7 mouse cellular contexts compared by ENCODE assay signal in the genomic region with DNA sequence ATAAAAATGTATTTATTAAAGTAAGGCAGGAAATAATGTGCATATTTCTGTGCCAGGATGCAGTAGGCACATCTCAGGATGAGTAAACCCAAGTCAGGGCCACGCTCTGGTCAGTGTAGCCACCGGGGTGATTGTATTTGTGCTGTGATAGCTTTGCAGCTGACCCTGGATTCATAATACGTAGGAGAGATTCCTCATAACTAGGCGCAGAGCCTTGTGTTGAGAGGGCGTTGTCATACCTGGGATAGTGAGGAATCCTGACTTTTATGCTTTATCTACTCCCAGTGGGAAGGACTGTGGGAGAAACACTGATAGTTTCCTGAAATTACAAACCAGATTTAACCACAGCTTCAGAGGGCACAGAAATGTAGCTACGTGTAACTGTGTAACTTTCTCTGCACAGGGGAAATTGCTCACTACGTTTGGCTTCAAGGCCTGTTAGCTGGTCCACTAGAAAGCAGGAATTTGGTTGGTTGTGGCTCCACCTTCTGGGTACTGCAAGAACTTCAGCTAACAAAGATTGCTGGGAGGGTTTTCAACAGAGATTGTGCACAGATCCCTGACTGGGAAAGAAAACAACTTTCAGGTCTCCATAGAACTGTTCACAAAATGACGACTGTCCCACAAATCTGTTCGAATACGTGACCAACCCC.
A peak's percentile ranks its signal among the peaks of the same experiment; 100 is the strongest.
DNase-seq lines count a peak whose midpoint lies in the region; ATAC-seq and TF ChIP-seq lines count a peak whose summit lies in the region.

No protein-coding gene starts in this region.

- H3K9ac ChIP-seq in forebrain, embryonic 12.5 days, result no peak overlapping the region

- no peaks in the 10 kb centered on the region for H3K27me3 ChIP-seq in forebrain, embryonic 12.5 days

- ATAC-seq in forebrain, embryonic 12.5 days (ENCODE audit: low FRiP score), result peak; percentile 69
- peak; percentile 85 to 90 for ATAC-seq in hematopoietic stem cell, adult 5-6 weeks (replicated peaks in 1 of 2; ENCODE audit: insufficient read depth in 1 of 2, low FRiP score in 2 of 2, low TSS enrichment in 1 of 2, low read depth in 1 of 2, poor library complexity in 2 of 2, severe bottlenecking in 2 of 2)

- WGBS in forebrain, embryonic 12.5 days, result 50% methylated on average over 10 of the region's 10 CpGs
- WGBS in lung, adult 2 months, result 52% methylated on average over 10 of the region's 10 CpGs

- no peak overlapping the region for H3K27ac ChIP-seq in forebrain, embryonic 12.5 days
- no peak overlapping the region; the same call in 1 of the 2 replicates for H3K27ac ChIP-seq in layer of hippocampus, adult 2 months

- H3K4me3 ChIP-seq in forebrain, embryonic 12.5 days (replicated peaks), result no peak overlapping the region
- H3K4me3 ChIP-seq in layer of hippocampus, adult 2 months, result no peak overlapping the region
- no peak overlapping the region for H3K4me3 ChIP-seq in lung, adult 2 months (replicated peaks; ENCODE audit: extremely low read depth, low read depth, low read length)

- H3K36me3 ChIP-seq in forebrain, embryonic 12.5 days (replicated peaks), result no peaks in the 10 kb centered on the region

- TF ChIP-seq POLR2A in lung, adult 2 months (IDR thresholded peaks at IDR 0.05; ENCODE audit: borderline replicate concordance, extremely low read depth, low read depth, low read length), result no peak

- peak; percentile 94 for TF ChIP-seq CTCF in layer of hippocampus, adult 2 months (conservative IDR thresholded peaks at IDR 0.05)
- TF ChIP-seq CTCF in lung, adult 2 months (IDR thresholded peaks at IDR 0.05; ENCODE audit: insufficient read depth, low read length), result 0 out of 2 replicates have a peak, but pooled peaks have one; percentile 30

- no peak overlapping the region for H3K4me2 ChIP-seq in forebrain, embryonic 12.5 days

- peak; percentile 10 for DNase-seq in MN1 (ENCODE audit: low spot score)
- DNase-seq in brain, embryonic 18.5 days (ENCODE audit: low read depth, low spot score), result peak; percentile 60
- DNase-seq in layer of hippocampus, adult 2 months (ENCODE audit: low spot score in 2 of 2), result peak; percentile 80 to 88
- DNase-seq in lung, adult 2 months, result peak; percentile 15
- peak; percentile 69 for DNase-seq in retina, postnatal 7 days (ENCODE audit: low read depth, low spot score)

- no peaks in the 10 kb centered on the region for H3K9me3 ChIP-seq in forebrain, embryonic 12.5 days

- H3K4me1 ChIP-seq in forebrain, embryonic 12.5 days, result peaks cover 16% of the 10 kb centered on the region
- no peaks in the 10 kb centered on the region for H3K4me1 ChIP-seq in lung, adult 2 months (ENCODE audit: control insufficient read depth, insufficient read depth, low read length)

Comparison
In these comparisons a context has a peak if more than half of its experiments do, and no peak if none do; other contexts are left out.
1. DNase-seq: peak in every context shown above with its lines; median percentile 84 in layer of hippocampus, adult 2 months; 69 in retina, postnatal 7 days; 60 in brain, embryonic 18.5 days; 15 in lung, adult 2 months; 10 in MN1.